In genomic region chr8:86702453-86702852, GRCm38 (mm10) we compare ENCODE assay signal across 17 mouse cellular contexts.
"Had no signal": no experiment of that assay in that cellular context is flagged by ENCODE, and none has a peak within 500 bp of the region (broad histone marks: within the 10 kb centered on the region; RNA-seq: fewer than 3 reads in every experiment).

No protein-coding gene starts in this region.

- H3K36me3 ChIP-seq: hindbrain, embryonic 15.5 days; midbrain, embryonic 10.5 days; stomach, embryonic 15.5 days had no signal

- H3K9me3 ChIP-seq: hindbrain, embryonic 15.5 days; kidney, embryonic 15.5 days; limb, embryonic 10.5 days; midbrain, embryonic 10.5 days; neural tube, embryonic 15.5 days; stomach, embryonic 15.5 days had no signal

- ATAC-seq: intestine, embryonic 16.5 days had no signal

- H3K9ac ChIP-seq: hindbrain, embryonic 15.5 days; kidney, embryonic 15.5 days; neural tube, embryonic 15.5 days; stomach, embryonic 15.5 days had no signal

- H3K27ac ChIP-seq: hindbrain, embryonic 15.5 days; kidney, embryonic 15.5 days; limb, embryonic 10.5 days; midbrain, embryonic 10.5 days; neural tube, embryonic 15.5 days; stomach, embryonic 15.5 days had no signal

- H3K4me2 ChIP-seq: hindbrain, embryonic 15.5 days; kidney, embryonic 15.5 days; neural tube, embryonic 15.5 days; stomach, embryonic 15.5 days had no signal

- H3K4me1 ChIP-seq: hindbrain, embryonic 15.5 days; limb, embryonic 10.5 days; midbrain, embryonic 10.5 days; neural tube, embryonic 15.5 days; stomach, embryonic 15.5 days had no signal

- H3K4me3 ChIP-seq: hindbrain, embryonic 15.5 days; kidney, embryonic 15.5 days; limb, embryonic 10.5 days; midbrain, embryonic 10.5 days; myocyte; neural tube, embryonic 15.5 days; stomach, embryonic 15.5 days had no signal

- H3K27me3 ChIP-seq: hindbrain, embryonic 15.5 days; kidney, embryonic 15.5 days; neural tube, embryonic 15.5 days; stomach, embryonic 15.5 days had no signal

- DNase-seq: kidney, adult 2 months; kidney, postnatal 14 days; layer of hippocampus, adult 9-11 months; lung, adult 2 months; lung, postnatal 14 days; midbrain, embryonic 14.5 days; right cerebral cortex, postnatal 4 days; spleen, adult 18-20 months; thymus, postnatal 36 days had no signal
